Mouse (Mus musculus) CH12.LX (cell line): ENCODE data around the gene Spen. TPM values are rescaled to one million over a fixed set of nuclear protein-coding genes. Genes with fewer than 3 reads are reported as not detected.

ENCODE experiments used
- DNase-seq: peaks from one replicate; pipeline ENCODE4 v3.0.0-alpha.2; 2013; ENCODE audit errors: extremely low read depth
- H3K27ac ChIP-seq: 2 replicates; pipeline ENCODE4 v1.5.1; 2012; ENCODE audit warnings: low read depth, mild to moderate bottlenecking, control low read depth, moderate library complexity; ENCODE audit not compliant: insufficient read depth
- H3K27me3 ChIP-seq: replicated peaks from 2 replicates; pipeline ENCODE3; 2012; ENCODE audit warnings: inconsistent platforms
- H3K36me3 ChIP-seq, 2 experiments: replicated peaks in 1 of 2; 2 replicates each; pipeline versions ENCODE3 to v1.6.1; 2012; ENCODE audit warnings: inconsistent platforms in 1 of 2, low read length in 1 of 2, mild to moderate bottlenecking in 1 of 2, mixed read lengths in 1 of 2, moderate library complexity in 1 of 2; ENCODE audit not compliant: control insufficient read depth in 1 of 2, insufficient read depth in 1 of 2
- H3K4me1 ChIP-seq, 2 experiments: 2 replicates each; pipeline ENCODE4 v1.6.1; 2012; ENCODE audit warnings: inconsistent platforms in 1 of 2, moderate library complexity in 1 of 2; ENCODE audit not compliant: insufficient read depth in 2 of 2, control insufficient read depth in 1 of 2
- H3K4me2 ChIP-seq: 2 replicates; pipeline ENCODE4 v1.6.1; 2012; ENCODE audit warnings: low read depth, mild to moderate bottlenecking, control low read depth; ENCODE audit not compliant: poor library complexity, insufficient read depth, severe bottlenecking
- H3K4me3 ChIP-seq, 3 experiments: fragments of 150-350 bp in 1 of 3; sonication (generic) in 1 of 3; replicated peaks in 1 of 3; 2 replicates each; pipeline versions ENCODE3 to v1.5.1; 2011 to 2012; ENCODE audit warnings: low read depth in 2 of 3, low read length in 2 of 3, mild to moderate bottlenecking in 2 of 3, moderate library complexity in 2 of 3, control low read depth in 1 of 3, improper control_type of control experiment in 1 of 3, inconsistent platforms in 1 of 3, mixed read lengths in 1 of 3; ENCODE audit not compliant: poor library complexity in 1 of 3
- H3K79me2 ChIP-seq: replicated peaks from 2 replicates; pipeline ENCODE4 v1.6.1; 2012; ENCODE audit warnings: mild to moderate bottlenecking, moderate library complexity; ENCODE audit not compliant: control insufficient read depth, poor library complexity, insufficient read depth, severe bottlenecking; ENCODE audit errors: extremely low read depth
- H3K9ac ChIP-seq: 2 replicates; pipeline ENCODE4 v1.6.1; 2012; ENCODE audit warnings: low read depth, mild to moderate bottlenecking, control low read depth, moderate library complexity; ENCODE audit not compliant: insufficient read depth
- H3K9me3 ChIP-seq: replicated peaks from 2 replicates; pipeline ENCODE3; 2012; ENCODE audit warnings: low read length, inconsistent platforms, mixed read lengths
- BHLHE40 ChIP-seq: IDR thresholded peaks from 2 replicates; pipeline ENCODE4 v1.6.1; 2011; ENCODE audit warnings: mild to moderate bottlenecking, low read depth, low read length, improper control_type of control experiment
- CTCF ChIP-seq, 2 experiments: IDR thresholded peaks in 1 of 2; conservative IDR thresholded peaks in 1 of 2; 2 replicates each; pipeline ENCODE4 v1.5.1; 2011 to 2012; ENCODE audit warnings: low read depth in 2 of 2, low read length in 2 of 2, improper control_type of control experiment in 1 of 2, inconsistent platforms in 1 of 2, mild to moderate bottlenecking in 1 of 2, moderate library complexity in 1 of 2
- E2F4 ChIP-seq: IDR thresholded peaks from 2 replicates; pipeline ENCODE4 v1.6.1; 2011; ENCODE audit warnings: low read depth, low read length, improper control_type of control experiment; ENCODE audit not compliant: insufficient replicate concordance
- EP300 ChIP-seq: IDR thresholded peaks from 2 replicates; pipeline ENCODE4 v1.6.1; 2011; ENCODE audit warnings: low read length, improper control_type of control experiment
- GABPA ChIP-seq: IDR thresholded peaks from 2 replicates; pipeline ENCODE4 v1.6.1; 2012; ENCODE audit warnings: low read depth, low read length, improper control_type of control experiment, inconsistent platforms; ENCODE audit not compliant: insufficient replicate concordance
- HCFC1 ChIP-seq: IDR thresholded peaks from 2 replicates; pipeline ENCODE4 v1.6.1; 2012; ENCODE audit warnings: low read depth, mild to moderate bottlenecking, inconsistent platforms, low read length, improper control_type of control experiment
- IRF4 ChIP-seq: IDR thresholded peaks from 2 replicates; pipeline ENCODE4 v1.6.1; 2014; ENCODE audit warnings: low read depth, mild to moderate bottlenecking, inconsistent platforms, low read length, improper control_type of control experiment
- JUN ChIP-seq: IDR thresholded peaks from 2 replicates; pipeline ENCODE4 v1.6.1; 2011; ENCODE audit warnings: low read depth, mild to moderate bottlenecking, low read length, improper control_type of control experiment, moderate library complexity; ENCODE audit not compliant: insufficient read depth
- KAT2A ChIP-seq: IDR thresholded peaks from 2 replicates; pipeline ENCODE4 v1.6.1; 2012; ENCODE audit warnings: low read length, improper control_type of control experiment, inconsistent platforms; ENCODE audit not compliant: insufficient replicate concordance
- MXI1 ChIP-seq: IDR thresholded peaks from 2 replicates; pipeline ENCODE4 v1.6.1; 2011; ENCODE audit warnings: mild to moderate bottlenecking, low read depth, low read length, improper control_type of control experiment
- NRF1 ChIP-seq: IDR thresholded peaks from 2 replicates; pipeline ENCODE4 v1.6.1; 2014; ENCODE audit warnings: low read depth, mild to moderate bottlenecking, inconsistent platforms, low read length, improper control_type of control experiment, moderate library complexity
- POLR2AphosphoS2 ChIP-seq: IDR thresholded peaks from 2 replicates; pipeline ENCODE4 v1.6.1; 2011; ENCODE audit warnings: low read depth, low read length, improper control_type of control experiment
- USF1 ChIP-seq: IDR thresholded peaks from 2 replicates; pipeline ENCODE4 v1.6.1; 2014; ENCODE audit warnings: low read depth, mild to moderate bottlenecking, inconsistent platforms, low read length, improper control_type of control experiment
- ZKSCAN1 ChIP-seq: IDR thresholded peaks from 2 replicates; pipeline ENCODE4 v1.6.1; 2012; ENCODE audit warnings: low read depth, inconsistent platforms, low read length, improper control_type of control experiment, borderline replicate concordance
- dilution Hi-C: fragments of 300-500 bp; cut with MboI; formaldehyde crosslinking; loops from 2 replicates; pipeline ENCODE4 v1.14.3; 2020; ENCODE audit warnings: low sequenced_read_pairs; ENCODE audit not compliant: extremely low pct_unique_long_range_greater_than_20kb, extremely low pct_ligation_motif_present
- in situ Hi-C: fragments of 300-500 bp; cut with MboI; formaldehyde crosslinking; loops from 3 replicates; pipeline ENCODE4 v1.14.3; 2019; ENCODE audit warnings: low sequenced_read_pairs, low pct_ligation_motif_present, low pct_unique_long_range_greater_than_20kb, mixed read lengths
- polyA plus RNA-seq: library from polyadenylated mRNA; unstranded; fragments of >175 nt; gene quantifications from 2 replicates; pipeline ENCODE4 v1.2.1, GENCODE M21; 2012; ENCODE audit warnings: low read depth; ENCODE audit not compliant: insufficient read length
- total RNA-seq, 2 experiments: library from RNA; depleted of rRNA; stranded (reverse); fragments of 300-350 nt in 1 of 2; fragments of >200 nt in 1 of 2; gene quantifications; 2 replicates each; pipeline ENCODE4 v1.2.3; 2012 to 2014

Spen gene
- total and polyA plus RNA-seq, 3 experiments = 4.0 to 21.6 (median 10.2) TPM

GRCm38 (mm10) chr4:141421423-141421822 lies 117.0 kb downstream of the Spen start:
- Histone ChIP-seq H3K36me3 (no peaks in the 10 kb centered on the region), H3K79me2 (no peaks in the 10 kb centered on the region), H3K4me3 (no peak overlapping the region), H3K9ac (no peak overlapping the region), H3K4me1 (peaks cover 9 to 56% of the 10 kb centered on the region in 2 experiments), H3K9me3 (no peaks in the 10 kb centered on the region), H3K4me2 (no peak overlapping the region), H3K27me3 (no peaks in the 10 kb centered on the region), H3K27ac (no peak overlapping the region)
- DNase-seq = no peak
- TF ChIP-seq POLR2AphosphoS2 (no peak), GABPA (no peak), MXI1 (no peak)
- in situ Hi-C loops = loop anchor here (25.0 kb wide), 2 partner anchors 541 to 666 kb away; partner anchors contain the start of gene Tmem51
- dilution Hi-C loops = no loop called here

GRCm38 (mm10) chr4:141420886-141421285 lies 117.5 kb downstream of the Spen start:
- Histone ChIP-seq H3K9ac (no peak overlapping the region), H3K27me3 (no peaks in the 10 kb centered on the region), H3K4me2 (no peak overlapping the region), H3K27ac (no peak overlapping the region), H3K9me3 (no peaks in the 10 kb centered on the region), H3K79me2 (no peaks in the 10 kb centered on the region), H3K4me1 (peaks cover 9 to 55% of the 10 kb centered on the region in 2 experiments), H3K36me3 (no peaks in the 10 kb centered on the region), H3K4me3 (no peak overlapping the region)
- dilution Hi-C loops (no loop called here), in situ Hi-C loops (loop anchor here (25.0 kb wide), 2 partner anchors 541 to 666 kb away; partner anchors contain the start of gene Tmem51)
- no peak for DNase-seq
- TF ChIP-seq BHLHE40 (no peak), HCFC1 (no peak)

- Histone ChIP-seq H3K27ac (no peak within 1 kb of the TSS), H3K4me3 (no peak within 1 kb of the TSS), H3K4me1 (peaks cover 15 to 52% of the 10 kb centered on the region in 2 experiments), H3K79me2 (no peaks in the 10 kb centered on the region), H3K9ac (no peak within 1 kb of the TSS), H3K36me3 (no peaks in the 10 kb centered on the region), H3K27me3 (no peaks in the 10 kb centered on the region), H3K4me2 (no peak within 1 kb of the TSS), H3K9me3 (no peaks in the 10 kb centered on the region)
- dilution Hi-C loops = no loop called here
- no peak for DNase-seq
- TF ChIP-seq KAT2A = no peak
- no peak for TF ChIP-seq JUN
- no peak for TF ChIP-seq GABPA
- TF ChIP-seq CTCF (conservative IDR thresholded peaks at IDR 0.05 in 1 of 2, IDR thresholded peaks at IDR 0.05 in 1 of 2; ENCODE audit: low read depth in 2 of 2, low read length in 2 of 2) = no peak
- no peak for TF ChIP-seq E2F4
- no peak for TF ChIP-seq EP300
- TF ChIP-seq USF1 = no peak
- no peak for TF ChIP-seq ZKSCAN1
- no peak for TF ChIP-seq IRF4
- no peak for TF ChIP-seq NRF1
- in situ Hi-C loops = loop anchor here (25.0 kb wide), 2 partner anchors 542 to 667 kb away; partner anchors contain the start of gene Tmem51
Observed at GRCm38 (mm10) chr4:141420192-141420829, 118.1 kb downstream of the Spen start, which contains the start of gene Hspb7. Gene Hspb7, plus strand, starts transcription at chr4:141420779.
